Mouse (Mus musculus) frontal cortex, postnatal 25 days (tissue): ENCODE measurements at regions not wholly inside any gene's neighbourhood (a gene's known extent, or its start where the extent isn't known, plus 50 kb on each side); places are given as distances from the start of the nearest gene placed in this dataset.
A peak's percentile ranks its signal among the peaks of the same experiment; 100 is the strongest.

Experiments
- DNase-seq, 2 experiments: peaks; one replicate each; pipeline ENCODE4 v3.0.0; 2022; ENCODE audit warnings: low spot score in 2 of 2

DNA sequence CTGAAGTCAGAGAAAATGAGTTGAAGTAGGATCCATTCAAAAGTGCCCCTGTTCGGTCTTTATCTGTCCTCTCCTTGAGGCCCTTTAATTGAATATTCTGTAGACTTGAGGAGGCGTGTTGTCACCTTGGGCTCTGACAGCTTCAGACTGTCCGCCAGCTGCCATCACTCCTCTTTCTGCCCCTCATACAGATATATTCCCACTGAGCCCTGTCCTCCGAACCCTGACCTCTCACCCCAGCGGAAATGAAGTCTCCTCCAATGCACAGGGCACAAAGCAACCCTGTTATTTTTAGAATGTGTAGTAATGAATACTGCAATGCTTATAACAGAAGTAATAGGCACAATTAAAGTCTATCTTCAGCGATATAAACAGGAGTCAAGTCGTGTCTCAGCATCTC, 117.4 kb upstream of the Gm14444 start:
- no peak for DNase-seq

DNA sequence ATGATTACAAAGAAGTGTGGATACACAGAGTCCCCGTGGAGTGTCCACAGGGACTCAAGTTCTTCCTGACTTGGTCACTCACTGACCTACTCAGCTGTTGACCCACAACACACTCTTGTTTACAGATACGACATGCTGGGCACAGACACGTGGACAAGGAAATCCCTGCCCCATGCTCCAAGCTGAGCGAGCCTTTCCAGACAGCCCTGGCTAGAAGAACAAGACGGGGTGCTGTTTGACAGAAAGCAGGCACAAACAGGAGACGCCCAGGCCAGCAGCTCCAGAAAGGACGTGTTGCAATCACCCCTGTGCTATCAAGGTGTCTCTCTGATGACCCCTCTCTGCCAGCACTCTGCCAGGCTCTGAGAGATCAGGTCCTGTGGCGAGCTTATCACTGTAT, 112.6 kb upstream of the Gm14444 start:
- DNase-seq = no peak

DNA sequence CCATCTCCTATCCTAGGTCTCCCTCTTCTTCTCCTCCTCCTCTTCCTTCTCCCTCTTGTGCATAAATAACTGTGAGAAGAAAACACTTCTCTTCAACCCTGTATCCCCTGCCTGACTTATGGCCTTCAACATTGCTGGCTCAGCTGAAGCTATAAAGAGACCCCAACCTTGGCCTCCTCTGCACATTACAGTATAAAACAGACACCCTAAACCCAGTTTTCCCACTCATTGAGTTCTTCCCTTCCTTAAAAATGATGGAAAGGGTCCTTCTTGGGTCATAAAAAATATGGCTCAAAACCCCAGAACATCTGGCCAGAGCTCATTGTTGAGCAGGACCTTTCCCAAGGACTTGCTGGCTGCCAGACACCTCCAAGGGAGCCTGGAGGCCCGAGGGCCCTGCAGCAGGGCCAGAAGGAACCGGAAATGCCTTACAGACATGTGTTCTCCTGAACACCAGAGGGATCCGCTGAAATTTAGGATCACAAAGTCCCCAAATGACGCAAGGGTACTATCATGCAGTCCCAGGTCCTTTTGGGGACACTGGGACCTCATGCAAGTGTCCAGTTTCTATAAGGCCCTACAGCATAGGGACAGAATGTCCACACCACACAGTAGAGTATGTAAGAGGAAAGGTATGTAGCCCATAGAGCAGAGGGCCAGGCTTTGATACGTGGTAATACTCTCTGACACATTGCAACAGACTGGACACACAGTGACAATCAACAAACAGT, 109.9 kb upstream of the Gm14444 start:
- no peak for DNase-seq

DNA sequence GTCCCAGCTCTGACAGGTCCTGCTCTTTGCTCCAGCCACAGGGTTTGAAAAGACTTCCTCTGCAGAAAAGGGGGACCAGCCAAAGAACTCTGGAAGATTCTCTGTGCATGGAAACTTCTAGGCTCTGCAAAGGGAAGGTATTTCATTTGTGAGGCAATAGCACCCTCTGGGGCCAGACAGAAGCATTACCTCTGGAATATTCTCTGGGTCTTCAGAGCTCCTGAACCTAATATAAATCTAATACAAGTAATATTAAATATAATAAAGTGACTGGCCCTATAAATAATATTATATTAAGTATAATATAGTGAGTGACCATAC, 109.4 kb upstream of the Gm14444 start:
- peak; percentile 38 to 55 for DNase-seq

DNA sequence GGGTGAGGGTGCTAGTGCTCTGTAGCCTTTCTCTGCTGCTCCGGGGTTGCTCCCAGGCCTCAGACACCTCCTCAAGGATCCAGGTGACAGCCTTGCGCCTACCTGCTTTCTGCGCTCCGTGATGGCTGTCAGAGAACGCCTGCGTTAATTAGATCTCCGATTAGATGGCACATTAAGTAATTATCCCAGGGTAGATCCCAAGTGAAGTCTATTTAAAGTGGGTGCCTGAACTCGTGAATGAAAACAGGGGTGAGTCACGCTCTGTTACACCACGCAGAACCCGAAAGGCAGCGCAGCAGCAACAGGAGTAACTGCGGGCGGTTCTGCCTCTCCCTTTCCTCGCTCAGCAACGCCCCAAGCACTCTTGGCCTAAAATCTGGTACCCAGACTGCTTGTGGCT, 108.2 kb upstream of the Gm14444 start:
- no peak for DNase-seq

DNA sequence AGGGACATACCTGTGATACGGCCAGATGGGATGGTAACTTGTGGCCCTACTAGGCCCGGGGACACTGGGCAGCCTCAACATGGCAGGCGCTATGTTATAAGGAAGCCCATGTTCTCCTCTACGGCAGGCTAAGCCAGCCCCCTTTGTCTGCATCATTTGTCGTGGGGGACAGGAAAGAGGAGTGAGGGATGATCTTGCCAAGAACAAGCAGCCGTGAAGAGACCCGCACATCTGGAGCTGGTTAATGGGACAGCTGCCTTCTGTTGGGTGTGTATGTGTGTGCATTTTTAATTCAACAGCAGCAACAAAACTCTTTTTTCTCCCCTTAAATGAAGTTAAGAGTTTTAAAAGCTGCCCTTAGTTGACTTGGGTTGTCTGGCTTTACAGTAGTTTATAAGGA, 106.4 kb upstream of the Gm14444 start:
- DNase-seq = no peak

DNA sequence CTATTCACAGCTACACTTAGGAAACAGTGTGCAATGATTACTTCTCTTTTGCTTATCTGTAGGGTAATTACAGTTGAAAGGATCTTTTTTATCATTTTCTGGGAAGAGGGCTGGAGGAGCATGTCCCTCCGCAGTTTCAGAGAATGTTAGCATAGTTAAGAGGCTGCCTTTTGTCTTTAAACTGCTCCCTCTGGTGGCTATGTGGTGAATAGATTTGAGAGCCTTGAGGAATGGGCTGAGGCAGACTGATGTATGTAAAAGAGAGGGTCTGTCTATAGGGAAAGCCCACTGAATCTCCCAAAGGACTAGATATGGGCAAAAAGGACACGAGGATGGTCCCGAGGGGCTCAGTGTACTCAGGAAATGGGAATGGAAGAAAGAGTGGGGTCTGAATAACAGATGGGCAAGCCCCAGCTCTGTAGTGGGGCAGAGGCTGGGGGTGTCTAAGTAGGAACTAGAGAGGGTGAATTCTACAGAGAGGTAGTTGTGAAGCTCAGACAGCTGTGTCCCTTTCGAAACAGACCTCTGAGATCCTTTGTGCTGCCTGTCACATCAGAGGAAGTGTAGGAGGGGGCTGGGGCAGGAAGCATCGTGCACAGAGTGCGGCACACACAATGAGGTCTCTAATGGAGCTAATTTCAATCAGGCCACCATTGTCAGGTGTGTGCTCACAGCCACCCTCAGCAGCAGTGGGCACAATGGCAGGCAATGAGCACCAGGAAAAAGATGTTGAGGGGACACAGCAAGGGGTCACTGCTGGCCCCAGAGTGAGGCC, 104.0 kb upstream of the Gm14444 start:
- DNase-seq = peak in 1 of 2 experiments; percentile 12

DNA sequence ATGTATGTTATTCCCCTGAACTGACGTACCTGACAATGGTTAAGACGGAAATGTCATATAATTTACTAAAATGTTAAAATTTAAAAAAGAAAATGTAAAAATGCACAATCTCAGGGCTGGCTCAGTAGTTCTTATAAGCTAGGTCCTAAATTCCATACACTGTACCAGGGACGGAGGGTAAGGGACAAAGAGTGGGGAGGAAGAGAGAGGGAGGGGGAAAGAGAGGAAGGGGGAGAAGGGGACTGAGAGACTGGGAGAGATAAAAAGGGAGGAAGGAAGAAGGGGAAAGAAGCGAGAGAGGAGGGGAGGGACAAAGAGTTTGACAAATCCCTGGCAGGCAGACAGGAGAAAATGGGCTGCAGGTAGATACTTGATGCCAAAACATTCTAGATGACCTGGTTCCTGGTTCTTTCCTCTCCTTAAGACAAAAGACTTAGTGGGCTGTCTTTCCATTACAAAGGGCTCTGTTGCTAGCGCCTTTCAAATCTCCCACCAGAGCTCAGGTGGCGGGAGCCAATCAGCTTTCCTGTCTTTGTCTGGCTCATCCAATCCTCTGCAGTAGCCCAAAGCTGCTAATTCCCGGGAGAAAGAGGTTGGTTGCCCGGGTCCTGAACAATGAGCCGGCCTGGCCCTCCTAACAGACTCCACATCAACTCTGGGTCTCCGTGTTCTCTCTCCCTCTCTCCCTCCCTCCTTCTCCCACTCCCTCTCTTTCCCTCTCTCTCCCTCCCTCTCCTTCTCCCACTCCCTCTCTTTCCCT, 92.7 kb upstream of the Gm14444 start:
- no peak for DNase-seq

DNA sequence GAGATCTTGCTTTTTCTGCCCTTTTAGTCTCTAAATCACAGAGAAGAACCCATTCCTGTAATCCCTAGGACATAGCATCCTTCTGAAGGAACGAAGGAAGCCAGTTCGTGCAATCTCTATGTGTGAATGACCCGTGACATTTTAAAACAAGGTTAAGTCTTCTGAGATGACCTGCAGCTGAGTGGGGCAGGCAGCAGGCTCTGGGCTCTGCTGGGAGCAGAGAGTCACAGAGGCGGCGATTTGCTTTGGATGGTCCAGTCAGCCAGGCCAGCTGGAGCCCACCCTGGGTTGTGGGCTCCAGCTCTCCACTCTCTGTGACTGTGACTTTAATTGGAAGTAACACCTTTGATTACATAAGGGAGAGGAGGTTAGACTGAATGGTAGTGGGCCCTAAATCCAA, 92.1 kb upstream of the Gm14444 start:
- DNase-seq = no peak

DNA sequence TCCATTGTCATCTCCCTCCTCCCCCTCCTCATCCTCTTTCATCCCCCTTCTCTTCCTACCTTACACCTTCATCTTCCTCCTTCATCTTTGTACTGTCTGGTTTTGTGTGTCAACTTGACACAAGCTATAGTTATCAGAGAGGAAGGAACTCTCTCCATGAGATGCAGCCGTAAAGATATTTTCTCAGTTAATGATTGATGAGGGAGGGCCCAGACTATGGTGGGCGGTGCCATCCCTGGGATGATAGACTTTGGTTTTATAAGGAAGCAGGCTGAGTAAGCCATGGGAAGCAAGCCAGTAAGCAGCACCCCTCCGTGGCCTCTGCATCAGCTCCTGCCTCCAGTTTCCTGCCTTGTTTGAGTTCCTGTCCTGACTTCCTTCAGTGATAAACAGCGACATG, 87.8 kb upstream of the Gm14444 start:
- no peak for DNase-seq

DNA sequence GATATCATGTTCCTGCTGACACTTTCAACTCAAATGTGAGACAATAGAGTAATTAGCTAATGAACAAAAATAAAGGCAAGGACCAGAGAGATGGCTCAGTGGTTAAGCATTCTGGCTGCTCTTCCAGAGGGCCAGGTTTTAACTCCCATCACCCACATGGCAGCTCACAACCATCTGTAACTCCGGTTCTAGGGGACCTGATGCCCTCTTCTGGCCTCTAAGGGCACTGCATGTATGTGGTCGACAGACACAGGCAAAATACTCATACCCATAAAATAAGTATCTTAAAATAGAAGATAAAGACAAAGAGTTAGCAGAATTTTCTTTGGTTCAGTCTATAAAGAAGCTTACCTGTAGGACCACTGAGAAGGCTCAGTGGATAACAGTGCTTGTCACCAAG, 80.3 kb upstream of the Gm14444 start:
- DNase-seq = no peak

DNA sequence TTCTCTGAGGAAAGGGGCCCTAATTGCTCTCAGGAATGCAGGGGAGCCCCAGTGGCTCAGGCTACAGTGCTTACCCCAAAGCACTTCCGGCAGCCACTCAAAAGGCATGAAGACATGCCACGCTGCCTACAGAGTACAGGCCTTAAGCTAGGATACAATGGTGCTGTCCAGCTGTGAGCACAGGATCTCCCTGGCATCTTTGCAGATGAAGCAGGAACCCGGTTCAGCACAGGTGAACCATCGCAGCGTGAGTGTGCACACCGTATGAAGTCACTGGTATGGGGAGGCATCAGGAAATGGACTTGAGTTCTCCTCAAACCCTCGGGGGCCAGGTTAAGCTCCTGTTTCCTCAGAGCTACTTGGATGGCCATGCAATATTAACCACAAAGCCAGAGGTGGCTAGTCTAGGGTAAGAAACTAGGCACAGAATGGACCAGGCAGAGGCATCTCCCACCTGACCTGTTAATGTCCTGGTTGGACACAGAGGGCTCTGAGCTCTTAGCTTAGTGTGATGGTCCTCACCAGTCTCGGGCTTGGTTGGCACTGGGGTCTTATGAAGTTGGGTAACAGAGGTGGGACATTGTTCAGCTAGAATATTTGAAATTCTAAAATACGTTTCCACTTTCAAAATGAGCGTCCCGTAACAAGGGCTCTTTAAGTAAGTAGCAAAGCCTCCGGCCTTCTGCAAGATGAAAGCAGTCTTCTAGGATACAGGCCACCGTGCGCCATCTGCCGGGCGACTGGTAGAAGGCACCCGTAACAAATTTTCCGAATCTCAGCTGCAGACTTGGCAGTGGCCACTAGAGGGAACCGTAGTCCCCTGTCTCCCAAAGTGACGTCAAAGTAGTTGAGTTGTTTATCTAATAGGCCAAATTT, 77.7 kb upstream of the Gm14444 start:
- DNase-seq = peak; percentile 85 to 91

DNA sequence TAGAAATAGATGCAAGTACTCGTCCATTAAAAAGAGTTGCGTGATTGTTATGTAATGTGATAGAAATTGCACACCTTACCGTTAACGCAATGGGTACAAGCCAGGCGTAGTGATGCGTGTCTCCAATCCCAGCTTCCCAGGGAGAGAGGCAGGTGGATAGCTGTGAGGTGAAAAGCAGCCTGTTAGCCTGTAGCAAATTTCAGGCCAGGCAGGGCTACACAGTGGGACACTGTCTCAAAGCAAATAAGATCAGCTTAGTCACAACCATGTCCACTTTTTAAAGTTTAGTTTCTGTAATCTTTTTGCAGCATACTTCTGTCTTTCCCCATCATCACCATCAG, 77.1 kb upstream of the Gm14444 start:
- DNase-seq = no peak

DNA sequence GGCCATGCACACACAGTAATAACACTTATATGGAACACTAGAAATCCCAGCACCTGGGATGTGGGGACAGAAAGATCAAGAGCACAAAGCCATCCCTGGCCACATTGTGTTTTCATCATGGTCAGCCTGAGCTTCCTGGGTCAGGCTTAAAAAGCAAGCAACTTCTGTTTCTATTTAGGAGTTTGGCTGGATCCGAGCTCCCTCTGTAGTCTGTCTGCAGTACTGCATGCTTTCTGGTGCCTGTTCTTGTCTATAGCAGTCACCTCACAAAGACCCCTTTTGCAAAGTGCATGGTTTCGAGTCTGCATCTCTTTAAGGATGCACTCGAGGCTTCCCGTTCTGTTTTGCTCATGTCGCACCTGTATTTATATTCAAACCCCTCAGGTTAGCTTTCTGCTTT, 73.4 kb upstream of the Gm14444 start:
- no peak for DNase-seq

DNA sequence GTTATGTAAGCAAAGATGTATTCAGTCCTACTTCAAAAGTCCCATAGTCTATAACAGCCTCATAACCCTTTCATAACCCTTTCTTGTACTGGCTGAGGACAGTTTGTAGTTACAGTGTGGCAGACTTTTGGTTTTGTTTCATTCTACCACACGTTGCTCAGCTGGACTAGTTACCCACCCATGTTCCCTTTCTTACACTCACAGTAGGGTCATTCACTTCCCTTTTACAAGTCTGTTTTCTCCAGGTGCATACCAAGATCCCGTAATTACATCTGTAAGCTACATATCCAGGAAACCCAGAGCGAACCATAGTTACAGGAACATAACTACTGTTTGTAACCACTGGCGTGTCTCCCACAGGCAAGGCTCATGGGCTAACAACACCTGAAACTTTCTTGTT, 72.1 kb upstream of the Gm14444 start:
- no peak for DNase-seq

DNA sequence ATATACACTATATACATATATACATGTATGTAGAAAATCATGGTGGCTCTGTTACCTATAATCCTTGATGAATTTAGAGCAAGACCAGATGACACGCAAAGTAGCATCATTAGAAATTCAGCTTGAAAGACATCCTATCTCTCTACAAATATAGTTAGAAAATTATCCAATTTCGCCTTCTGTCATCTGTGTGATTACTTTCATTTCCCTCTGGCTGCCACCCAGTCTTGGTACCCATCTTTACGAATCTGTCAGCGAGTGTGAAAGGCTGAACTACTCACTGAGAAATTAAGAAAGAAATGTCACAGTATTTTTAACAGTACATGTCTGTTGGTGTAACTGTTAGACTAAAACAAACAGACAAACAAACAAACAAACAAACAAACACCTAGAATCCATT, 67.8 kb upstream of the Gm14444 start:
- no peak for DNase-seq

DNA sequence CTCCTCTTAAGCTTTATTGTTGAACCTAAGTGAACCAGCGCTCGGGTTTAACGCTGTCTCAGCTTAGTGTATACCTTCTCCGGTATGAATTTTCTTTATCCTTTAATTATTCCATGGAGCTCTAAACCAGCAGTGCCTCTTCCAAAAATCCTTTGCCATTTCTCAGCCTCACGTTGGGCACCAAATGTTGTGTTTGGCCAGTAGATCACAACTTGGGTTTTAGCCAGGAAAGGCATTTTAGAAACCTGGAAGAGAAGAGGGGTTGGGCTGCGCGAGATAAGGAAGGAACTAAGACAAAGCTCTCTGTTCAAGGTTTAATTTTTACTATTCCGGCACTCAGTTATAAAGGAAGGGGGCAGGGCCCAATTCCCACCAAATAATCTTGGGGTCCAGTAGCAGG, 61.9 kb upstream of the Gm14444 start:
- no peak for DNase-seq
